Mouse (Mus musculus) ES-E14 (cell line): ENCODE data around the gene Dse.

ENCODE experiments used
- CHD2 ChIP-seq: IDR thresholded peaks from 2 replicates; pipeline ENCODE4 v1.6.1; 2014; ENCODE audit warnings: mild to moderate bottlenecking, low read depth, low read length, inconsistent platforms
- HCFC1 ChIP-seq: IDR thresholded peaks from 2 replicates; pipeline ENCODE4 v1.6.1; 2012; ENCODE audit warnings: low read length, inconsistent platforms, borderline replicate concordance; ENCODE audit not compliant: insufficient read depth
- MAFK ChIP-seq: IDR thresholded peaks from 2 replicates; pipeline ENCODE4 v1.6.1; 2014; ENCODE audit warnings: mild to moderate bottlenecking, low read depth, low read length, inconsistent platforms; ENCODE audit not compliant: insufficient read depth
- ZC3H11A ChIP-seq: IDR thresholded peaks from 2 replicates; pipeline ENCODE4 v1.6.1; 2012; ENCODE audit warnings: low read depth, mild to moderate bottlenecking, inconsistent platforms, low read length, borderline replicate concordance

DNA sequence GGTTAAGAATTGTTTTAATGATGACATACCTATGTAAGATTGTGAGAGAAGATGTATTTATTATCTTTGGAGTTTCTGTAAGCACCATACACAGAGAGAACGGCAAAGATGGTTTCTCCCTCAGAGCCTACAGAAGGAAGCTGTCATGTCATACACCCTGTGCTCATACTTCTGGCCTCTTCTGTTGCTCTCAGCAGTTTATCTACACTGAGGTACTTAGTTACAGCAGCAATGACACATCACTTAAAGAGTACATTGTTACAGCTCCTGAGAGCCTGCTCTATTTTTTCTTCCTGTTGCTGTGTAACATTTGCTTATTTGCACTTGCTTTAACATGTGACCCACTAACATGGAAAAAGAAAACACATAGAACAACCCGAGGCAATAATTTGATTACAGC lies 40.5 kb downstream of the Dse start:
- TF ChIP-seq ZC3H11A (no peak), HCFC1 (no peak), CHD2 (no peak), MAFK (no peak)
